Mouse (Mus musculus) layer of hippocampus, adult 11-12 months (tissue): ENCODE measurements at regions not wholly inside any gene's neighbourhood (a gene's known extent, or its start where the extent isn't known, plus 50 kb on each side); places are given as distances from the start of the nearest gene placed in this dataset.

Experiments
- DNase-seq: peaks from one replicate; pipeline ENCODE4 v3.0.0; 2022; ENCODE audit warnings: low spot score

DNA sequence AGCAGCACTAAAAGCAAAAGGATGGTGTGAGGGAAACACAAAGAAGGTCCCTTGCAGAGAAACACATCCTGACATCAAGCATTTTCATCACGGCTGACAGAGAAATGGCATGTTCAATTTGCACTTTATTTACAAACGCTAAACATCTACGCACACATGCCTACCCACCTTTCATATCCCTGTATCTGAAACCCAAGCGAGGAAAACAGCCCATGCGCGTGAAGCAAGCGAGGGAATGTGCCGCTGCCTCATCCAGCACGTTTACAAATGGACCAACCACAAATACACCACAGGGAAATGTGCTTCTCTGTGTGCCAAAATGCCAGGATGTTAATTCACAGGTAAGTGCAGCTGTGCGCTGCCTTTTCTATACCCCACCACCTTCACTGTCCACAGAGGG is 399.7 kb upstream of the Pou3f3 start:
- no peak for DNase-seq

DNA sequence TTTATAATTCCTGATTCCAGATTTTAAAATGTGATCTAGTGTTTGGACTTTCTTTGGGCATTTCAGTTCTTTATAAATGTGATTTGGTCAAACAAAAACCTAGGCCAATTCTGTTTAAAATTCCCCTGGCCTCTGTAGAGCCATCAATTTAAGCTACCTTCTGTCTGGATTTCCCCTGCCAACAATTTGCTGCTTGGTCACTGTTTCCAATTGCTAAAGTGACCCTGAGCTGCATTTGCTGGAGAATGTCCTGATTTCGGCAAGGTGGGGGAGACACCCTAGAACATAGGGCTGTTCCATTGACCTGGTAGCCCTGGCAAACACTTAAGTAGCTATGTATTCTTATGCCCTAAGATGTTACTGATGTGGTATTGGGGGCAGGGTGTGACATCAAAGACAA is 386.3 kb upstream of the Pou3f3 start:
- no peak for DNase-seq

DNA sequence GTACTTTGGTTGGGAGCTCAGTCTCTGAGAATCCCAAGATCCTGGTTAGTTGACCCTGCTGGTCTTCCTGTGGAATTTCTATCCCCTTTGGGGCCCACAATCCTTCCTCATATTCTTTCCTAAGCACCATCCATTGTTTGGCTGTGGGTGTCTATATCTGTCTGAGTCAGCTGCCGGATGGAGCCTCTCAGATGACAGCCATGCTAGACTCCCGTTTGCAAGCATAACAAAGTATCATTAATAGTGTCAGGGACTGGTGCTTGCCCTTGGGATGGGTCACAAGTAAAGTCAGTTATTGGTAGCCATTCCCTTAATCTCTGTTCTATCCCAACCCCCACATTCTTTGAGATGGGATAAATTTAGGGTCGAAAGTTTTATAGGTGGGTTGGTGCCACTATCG is 382.1 kb upstream of the Pou3f3 start:
- DNase-seq: no peak

DNA sequence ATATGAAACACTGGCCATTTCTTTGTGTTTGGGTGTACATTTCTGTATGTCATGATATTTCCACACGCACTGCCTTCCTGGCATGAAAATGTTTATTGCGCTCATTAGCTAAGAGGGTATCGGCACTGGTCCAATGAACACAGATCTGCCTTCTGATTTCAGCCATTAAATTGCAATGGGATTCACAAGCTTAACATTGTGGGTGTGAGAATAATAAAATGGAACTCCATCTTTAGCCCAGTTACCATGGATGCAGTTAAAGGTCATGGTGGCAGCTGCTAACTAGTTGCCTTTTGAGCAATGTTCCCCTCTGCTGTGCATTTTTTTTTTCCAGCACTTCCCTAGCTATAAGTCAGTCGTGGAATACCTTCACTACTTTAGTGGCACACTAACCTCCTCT is 343.7 kb upstream of the Pou3f3 start:
- peak; percentile 9 for DNase-seq

DNA sequence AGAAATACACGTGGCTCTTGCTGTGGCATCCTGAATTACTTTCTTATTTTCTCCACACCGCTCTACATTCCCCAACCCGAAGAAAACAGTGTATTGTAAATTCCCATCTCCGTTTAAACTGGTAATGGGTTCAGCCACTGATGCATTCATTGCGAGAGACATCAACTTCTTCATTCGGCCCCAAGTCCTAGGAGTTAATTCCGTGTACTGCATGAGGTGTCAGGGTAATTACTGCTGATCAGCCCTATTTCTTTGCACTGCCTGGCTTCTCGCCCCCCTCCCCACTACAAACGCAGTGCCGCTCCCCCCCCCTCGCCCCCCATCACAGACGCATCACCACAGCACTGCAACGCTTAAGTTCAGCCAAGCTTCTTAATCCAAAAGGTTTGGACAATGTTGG is 343.2 kb upstream of the Pou3f3 start:
- DNase-seq: no peak

DNA sequence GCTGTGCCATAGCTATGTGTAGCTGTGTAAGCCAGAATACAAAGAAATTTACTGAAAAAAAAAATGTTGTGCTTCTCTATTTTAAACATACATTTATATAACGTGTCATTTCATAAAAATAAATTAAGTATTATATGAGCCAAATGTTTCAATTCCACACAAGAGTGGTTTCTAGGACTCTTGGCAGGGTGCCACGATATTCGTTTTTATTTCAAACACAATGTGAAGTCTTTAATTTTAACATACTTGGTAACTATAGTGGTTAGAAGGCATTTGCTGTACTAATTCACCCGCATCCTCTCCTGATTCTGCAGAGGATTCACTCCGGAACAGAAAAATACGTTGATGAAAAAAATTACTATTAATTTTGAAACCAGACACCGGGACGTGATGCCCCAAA is 342.5 kb upstream of the Pou3f3 start:
- DNase-seq: peak; percentile 11

DNA sequence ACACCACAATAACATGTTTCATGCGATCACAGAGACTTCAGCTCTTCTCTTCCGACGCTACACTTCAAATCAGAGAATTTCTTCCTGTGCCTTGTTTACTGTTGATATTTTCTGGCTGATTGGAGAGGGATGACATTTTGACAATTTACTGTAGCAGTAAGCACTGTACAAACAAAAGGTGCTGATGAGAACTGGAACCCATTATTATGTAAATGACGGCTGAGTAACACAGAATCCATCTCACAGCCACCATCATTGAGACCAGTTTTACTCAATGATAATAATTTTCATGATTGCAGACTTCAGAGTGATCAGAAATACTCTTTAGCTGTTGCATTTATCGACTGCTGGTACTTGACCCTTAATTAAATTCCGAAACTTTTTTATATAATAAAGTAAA is 341.5 kb upstream of the Pou3f3 start:
- DNase-seq: no peak

DNA sequence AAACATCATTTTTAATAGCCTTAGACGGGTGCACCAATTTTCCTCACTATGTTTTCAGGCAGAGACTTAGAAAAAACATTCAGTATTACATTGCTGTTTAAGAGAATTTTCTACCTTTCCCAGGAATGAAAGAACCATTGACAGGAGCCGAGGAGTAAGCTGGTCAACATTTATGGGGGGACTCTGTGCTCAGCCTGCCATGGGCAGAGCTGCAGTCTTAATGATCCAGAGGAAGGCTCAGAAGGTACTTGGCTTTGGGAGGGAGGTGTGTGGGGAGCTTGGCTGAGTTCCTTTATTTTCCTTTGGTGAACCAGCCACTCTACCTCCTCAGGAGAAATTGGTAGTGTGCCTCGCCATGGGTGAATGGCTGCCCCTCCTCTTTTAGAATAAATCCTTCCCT is 333.1 kb upstream of the Pou3f3 start:
- no peak for DNase-seq

DNA sequence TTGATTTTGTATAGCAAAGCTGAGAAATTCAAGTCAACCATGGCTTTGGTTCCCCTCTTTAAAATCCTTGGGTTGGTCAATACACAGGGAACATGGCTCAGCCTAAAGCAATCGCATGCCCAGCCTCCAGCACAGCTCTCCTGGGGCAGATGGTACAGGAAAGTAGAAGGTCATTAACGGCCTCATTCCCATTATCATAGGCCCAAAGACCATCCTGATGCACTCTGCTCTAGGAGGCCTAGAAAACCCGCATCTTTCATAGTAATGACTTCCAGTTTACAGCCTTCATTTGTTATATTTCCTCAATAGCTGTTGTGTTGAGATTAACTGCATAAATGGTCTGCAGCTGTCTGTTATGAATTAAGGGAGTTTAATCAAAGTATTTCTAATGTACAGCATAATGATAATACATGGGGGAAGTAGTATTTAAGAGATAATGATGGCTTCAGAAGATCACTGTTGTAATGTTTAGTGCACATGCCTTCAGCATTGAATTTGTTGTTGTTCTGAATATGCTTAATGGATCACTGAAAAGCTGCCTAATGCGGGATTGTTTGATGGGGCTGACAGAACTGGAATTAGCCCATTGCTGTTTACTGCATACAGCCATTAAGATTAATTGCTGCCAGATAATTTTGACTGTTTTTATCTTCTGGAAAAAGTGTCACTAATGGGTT is 329.8 kb upstream of the Pou3f3 start:
- no peak for DNase-seq

DNA sequence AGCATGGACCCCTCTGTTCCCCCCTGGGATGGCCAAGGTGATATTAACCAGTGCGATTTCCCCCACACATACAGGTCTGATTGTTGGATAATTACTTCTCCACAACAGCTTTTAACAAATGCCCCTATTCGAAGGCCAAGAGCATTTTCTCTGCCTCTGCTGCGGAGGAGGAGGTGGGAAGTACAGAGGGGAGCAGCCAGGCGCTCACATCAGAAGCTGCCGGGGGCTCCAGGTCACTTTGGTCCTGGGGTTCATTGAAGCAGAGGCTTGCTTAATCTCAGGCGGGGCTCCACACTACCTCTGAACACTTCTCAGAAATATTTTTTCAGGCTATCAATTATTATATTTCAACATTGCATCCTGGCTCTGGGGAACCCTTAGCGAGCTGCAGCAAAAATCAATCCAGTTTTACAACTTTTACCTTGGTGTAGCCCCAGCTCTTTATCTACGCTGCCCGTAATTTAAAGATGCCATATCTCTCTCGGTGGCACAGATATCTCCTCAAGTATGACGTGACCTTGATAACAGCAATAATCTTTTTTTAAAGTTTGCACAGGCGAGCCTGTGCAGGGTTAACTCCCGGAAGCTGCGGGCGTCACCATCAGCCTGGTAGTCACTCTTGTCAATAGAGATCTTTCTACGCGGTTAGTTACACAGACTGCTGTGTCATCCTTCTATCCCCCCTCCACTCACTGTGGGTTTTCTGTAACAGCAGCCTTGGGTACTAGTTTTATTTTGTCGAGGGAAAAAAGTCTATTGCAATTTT is 307.5 kb upstream of the Pou3f3 start:
- no peak for DNase-seq

DNA sequence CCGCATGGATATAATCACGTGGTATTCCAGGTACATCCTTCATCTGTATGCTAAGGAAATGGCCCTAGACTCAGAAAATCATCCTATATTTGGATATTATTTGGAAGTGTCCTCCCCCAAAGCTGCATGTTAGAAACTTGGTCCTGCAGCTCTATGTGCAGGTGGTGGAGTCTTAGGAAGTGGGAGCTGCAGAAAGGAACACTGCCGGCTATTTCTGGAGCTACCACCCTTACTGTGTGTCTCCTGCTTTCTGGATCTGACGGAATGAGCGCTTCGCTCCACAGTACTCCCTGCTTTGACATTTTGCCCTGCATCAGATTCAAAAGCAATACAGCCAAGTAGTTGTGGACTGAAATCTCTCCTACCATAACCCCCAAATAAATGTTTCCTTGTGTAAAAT is 306.8 kb upstream of the Pou3f3 start:
- DNase-seq: no peak

DNA sequence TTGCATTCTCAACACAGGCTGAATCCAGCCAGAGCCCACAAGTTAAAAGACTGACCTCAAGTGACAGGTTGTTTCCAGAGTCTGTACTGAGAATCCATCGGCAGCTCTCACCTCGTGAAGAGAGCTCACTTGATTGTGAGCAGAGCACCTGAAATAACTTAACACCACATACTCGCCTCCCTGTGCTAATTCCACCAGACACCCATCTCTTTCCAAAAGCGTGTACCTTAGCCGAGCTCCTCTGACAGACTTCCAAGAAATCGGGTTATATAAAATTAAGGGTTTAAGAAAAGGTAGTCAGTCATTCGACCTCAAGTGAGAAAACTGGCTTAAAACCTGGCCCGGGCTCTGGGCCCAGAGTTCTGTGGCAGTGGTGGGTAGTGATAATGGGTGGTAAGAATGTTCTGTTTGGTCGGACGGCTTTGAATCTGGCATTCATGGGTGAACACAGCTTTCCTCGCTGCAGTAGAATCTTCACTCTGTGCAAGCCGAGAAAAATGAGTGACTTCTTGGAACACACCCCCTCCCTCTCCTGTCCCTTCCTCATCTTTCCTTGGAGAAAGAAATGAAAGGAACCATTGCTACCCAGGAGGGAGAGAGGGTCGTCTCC is 299.8 kb upstream of the Pou3f3 start:
- DNase-seq: no peak

DNA sequence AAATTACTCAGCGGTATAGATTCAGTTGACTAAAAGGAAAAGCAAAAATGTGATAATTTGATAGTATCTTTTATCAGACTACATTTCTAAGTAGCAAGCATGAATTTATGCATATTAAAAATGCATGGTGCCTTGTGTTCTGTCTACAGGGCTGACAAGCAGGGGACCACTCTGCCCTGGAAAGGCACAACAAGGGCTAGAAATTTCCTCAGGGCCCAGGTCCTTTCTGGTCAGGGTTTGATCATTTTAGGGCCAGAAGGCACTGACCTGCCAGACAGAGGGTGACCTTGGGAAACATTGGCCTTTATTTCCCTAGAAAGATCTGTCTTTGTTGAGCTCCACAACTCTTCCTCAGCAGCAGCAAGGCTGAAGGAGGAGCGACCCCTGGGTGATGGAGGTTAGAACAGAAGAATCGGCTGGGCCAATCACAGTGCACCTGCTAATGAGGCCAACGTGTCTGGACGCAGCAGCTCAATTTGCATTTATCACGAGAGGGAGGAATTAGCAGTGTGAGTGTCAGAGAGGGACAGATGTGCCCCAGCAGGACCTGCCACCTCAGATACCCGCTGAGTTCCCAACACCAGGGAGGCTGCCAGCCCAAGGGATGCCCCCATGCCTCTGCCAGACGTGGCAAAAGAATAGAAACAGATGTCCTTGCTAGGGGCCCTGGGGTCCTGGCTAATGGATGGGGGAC is 297.0 kb upstream of the Pou3f3 start:
- no peak for DNase-seq

DNA sequence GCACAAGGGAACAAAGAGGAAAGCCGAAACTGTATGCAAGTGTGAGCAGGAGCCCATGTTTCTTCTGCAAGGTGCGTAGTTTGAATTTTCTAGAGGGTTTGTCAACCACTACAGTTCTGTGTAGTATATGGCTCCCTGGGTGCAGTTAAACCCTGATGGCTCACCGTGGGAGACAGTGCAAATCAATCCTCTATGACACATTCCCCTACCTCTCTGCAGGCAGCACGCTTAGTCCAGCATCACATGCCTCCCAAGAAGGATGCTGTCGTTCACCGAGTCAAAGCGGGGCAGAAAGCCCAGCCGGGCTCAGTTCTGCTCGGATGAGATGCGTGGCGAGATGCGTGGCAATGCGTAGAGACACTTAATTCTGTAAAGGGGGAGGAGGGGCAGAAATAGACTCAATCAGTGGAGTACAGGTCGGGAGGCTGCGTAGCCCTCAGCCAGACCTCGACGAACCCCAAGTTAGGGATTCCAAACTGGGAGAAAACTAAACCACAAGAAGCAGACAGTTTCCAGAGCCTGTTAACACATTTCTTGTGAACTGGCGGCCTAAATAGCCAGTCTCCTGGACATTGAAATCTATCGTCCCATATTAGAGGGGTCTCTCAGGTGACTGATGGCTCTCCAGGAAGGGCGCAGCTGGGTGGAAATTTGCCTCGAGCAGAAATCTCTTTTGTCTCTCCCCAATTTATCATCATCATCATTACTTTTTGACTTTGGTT is 279.6 kb upstream of the Pou3f3 start:
- no peak for DNase-seq

DNA sequence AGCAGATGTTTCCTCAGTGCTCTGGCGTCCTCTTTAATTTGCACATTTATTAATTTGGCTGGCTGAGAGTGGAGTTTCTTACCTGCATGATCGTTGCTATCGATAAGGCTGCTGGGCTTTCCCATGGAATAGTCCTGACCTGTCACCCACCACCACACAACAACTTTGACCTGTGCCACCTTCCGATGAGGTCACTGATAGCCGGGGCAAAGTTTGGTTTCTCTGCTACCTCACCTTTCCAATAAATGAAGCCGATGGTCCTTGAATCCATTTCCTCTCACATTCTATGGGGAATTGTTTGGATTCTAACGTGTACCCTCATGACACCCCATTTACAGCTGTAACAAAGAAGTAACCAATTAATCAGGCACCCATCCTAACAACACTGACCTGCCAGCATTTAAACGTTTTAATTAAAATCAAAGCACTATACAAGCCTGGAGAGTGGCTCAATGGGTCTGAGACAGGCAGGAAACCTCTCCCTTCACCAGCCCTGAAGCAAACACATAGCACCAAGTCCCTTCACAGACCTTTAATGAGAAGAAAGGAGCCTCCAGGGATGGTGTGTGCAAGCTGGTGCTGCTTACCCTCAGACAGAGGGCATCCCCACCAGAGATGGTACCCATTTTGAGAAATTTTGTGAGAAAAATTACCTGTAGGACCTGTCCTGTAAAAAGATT is 278.9 kb upstream of the Pou3f3 start:
- no peak for DNase-seq

DNA sequence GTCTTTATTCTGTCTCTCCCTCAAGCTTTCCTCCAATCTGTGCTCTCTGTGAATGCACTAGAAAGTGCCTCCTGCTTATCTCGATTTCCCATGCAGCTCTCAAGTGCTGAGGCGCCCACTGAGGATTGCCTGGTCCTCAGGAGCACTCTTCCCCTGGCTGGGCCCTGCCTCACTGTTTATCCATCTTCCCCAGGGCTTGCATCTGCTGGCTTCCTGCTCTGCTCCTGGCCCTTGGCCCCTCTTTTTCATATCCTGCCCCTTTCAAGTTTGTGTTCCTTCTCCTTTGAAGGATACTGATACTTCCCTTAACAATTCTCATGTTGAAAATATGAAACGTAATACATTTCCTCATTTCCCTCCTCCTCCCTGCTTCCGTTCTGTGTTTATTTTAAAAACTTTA is 277.8 kb upstream of the Pou3f3 start:
- DNase-seq: no peak

DNA sequence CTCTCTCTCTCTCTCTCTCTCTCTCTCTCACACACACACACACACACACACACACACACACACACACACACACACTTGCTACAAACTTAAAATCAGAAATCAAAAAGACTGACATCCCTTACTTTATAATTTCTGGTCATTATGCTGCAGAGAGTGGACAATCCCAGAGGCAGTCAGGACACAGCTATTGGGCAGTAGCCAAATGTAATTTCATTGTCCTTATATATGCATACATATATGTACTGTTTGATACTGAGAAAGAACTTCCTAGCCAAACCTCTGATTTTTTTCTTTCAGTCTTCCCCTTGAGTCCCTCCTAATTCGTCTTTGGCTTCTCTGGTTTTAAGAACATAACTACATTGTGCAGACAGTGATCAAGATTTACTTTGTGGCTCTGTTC is 277.3 kb upstream of the Pou3f3 start:
- DNase-seq: no peak

DNA sequence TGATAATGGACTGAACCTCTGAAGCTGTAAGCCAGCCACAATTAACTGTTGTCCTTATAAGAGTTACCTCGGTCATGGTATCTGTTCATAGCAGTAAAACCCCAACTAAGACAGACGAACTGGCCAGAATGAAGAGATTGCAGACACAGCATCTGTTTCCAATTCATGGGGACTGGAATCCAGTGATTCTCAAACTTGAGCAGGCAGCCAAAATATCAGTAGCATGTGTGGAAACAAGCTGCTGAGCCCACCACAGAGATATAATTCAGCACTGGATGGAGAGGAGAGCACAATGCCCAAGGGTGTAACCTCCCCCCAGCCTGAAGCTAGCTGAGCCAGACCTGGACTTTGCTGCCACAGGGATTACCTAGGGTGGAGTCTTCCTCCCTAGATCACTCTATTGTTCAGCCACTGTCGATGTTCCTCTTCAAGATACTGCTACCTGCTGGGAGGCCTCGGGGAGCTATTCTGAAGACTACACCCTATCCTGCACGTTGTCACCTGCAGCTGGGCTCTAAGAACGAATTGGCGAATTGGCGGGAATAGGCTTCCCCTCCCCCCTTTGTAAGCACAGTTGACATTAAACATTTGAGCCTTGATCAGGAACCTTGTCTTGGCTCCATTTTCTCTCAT is 259.1 kb upstream of the Pou3f3 start:
- no peak for DNase-seq

DNA sequence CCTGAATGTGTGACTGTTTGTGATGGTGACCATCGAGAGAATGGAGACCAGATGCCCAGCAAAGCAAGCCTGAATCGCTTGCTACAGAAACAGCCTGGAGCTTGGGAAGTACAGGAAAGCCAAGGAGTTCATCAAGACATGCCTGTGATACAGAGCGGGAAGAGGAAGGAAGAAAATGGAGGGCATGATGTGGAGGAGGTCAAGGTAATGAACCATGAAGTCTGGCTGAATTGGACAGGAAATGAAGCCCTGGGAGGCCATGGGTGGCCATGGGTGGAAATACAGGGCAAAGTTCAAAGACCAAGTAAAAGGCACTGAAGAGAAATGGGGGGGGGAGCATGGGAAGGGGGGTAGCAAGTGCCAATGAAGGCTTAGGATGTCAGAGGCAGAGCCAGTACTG is 227.2 kb upstream of the Pou3f3 start:
- DNase-seq: no peak

DNA sequence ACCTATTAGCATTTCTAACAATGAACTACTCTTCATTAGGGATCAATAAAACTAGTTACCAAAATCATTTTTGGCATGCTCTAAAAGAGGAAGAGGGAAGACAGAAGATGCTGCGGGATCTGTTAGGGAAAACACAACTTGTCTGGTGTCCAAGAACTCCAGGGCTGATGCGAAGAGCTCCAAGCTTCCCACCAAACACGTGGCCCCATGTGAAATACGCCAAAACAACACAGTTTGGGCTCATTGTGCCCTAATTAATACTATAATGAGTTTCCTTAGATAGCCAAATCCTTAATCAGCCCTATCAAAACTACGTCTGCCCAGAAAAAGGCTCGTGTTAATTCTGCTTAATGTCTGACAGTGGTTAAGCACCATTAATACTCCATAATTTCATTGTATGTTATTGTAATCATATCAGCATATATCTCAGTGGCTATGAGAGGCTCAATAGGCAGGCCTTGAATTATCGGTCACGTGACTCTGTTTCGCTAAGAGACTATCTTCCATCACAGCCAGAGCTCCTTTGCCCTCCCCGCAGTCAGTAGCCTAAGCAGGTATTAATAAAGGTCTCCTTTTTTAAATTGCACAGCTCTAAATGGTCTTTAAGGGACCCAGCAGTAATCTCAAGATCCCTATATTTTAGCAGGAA is 223.6 kb upstream of the Pou3f3 start:
- DNase-seq: no peak
